Mouse (Mus musculus) cortical plate, adult 2 months (tissue): Measurements from ENCODE around the gene Ier5.

Experiments used
- CTCF ChIP-seq: fragments of 200-500 bp; IDR thresholded peaks from 2 replicates; pipeline ENCODE4 v1.5.1; 2011; ENCODE audit warnings: mild to moderate bottlenecking, control low read depth, low read length; ENCODE audit not compliant: insufficient read depth; ENCODE audit errors: extremely low read depth
- POLR2A ChIP-seq: fragments of 200-500 bp; IDR thresholded peaks from 2 replicates; pipeline ENCODE4 v1.6.1; 2011; ENCODE audit warnings: mild to moderate bottlenecking, low read length, control low read depth; ENCODE audit not compliant: insufficient read depth; ENCODE audit errors: extremely low read depth

- no peak for TF ChIP-seq POLR2A
- no peak for TF ChIP-seq CTCF
Observed at GRCm38 (mm10) chr1:155062057-155062456, 37.4 kb downstream of the Ier5 start.
